Mouse (Mus musculus): ENCODE data around the gene Tns3.

Tns3 gene

GRCm38 (mm10) chr11:8440221-8440620 is 224.1 kb downstream of the Tns3 start:
- DNase-seq (ENCODE audit: low spot score in 2 of 2): no peak

- no peak for DNase-seq (ENCODE audit: low spot score in 2 of 2)
These were observed 225.3 kb downstream of the Tns3 start for GRCm38 (mm10) chr11:8439035-8439434.

- no peak for DNase-seq (ENCODE audit: low spot score in 2 of 2)
These were observed 226.1 kb downstream of the Tns3 start for GRCm38 (mm10) chr11:8438269-8438668.

GRCm38 (mm10) chr11:8435101-8435500 is 229.2 kb downstream of the Tns3 start:
- no peak for DNase-seq (ENCODE audit: low spot score in 2 of 2)

GRCm38 (mm10) chr11:8434366-8434765 is 230.0 kb downstream of the Tns3 start:
- no peak for DNase-seq (ENCODE audit: low spot score in 2 of 2)

GRCm38 (mm10) chr11:8433443-8433842 is 230.9 kb downstream of the Tns3 start:
- DNase-seq (ENCODE audit: low spot score in 2 of 2): no peak

GRCm38 (mm10) chr11:8432941-8433340 is 231.4 kb downstream of the Tns3 start:
- DNase-seq (ENCODE audit: low spot score in 2 of 2): no peak

- no peak for DNase-seq (ENCODE audit: low spot score in 2 of 2)
These were observed 236.7 kb downstream of the Tns3 start for GRCm38 (mm10) chr11:8427660-8428059.

GRCm38 (mm10) chr11:8425226-8425570 is 239.1 kb downstream of the Tns3 start:
- no peak for DNase-seq (ENCODE audit: low spot score in 2 of 2)

GRCm38 (mm10) chr11:8424342-8425225 is 239.8 kb downstream of the Tns3 start:
- peak; percentile 71 to 78 for DNase-seq (ENCODE audit: low spot score in 2 of 2)

GRCm38 (mm10) chr11:8405225-8405899 is 259.0 kb downstream of the Tns3 start:
- DNase-seq (ENCODE audit: low spot score in 2 of 2): peak; percentile 59 to 78

GRCm38 (mm10) chr11:8401328-8401727 is 263.0 kb downstream of the Tns3 start:
- no peak for DNase-seq (ENCODE audit: low spot score in 2 of 2)

GRCm38 (mm10) chr11:8396329-8396728 is 268.0 kb downstream of the Tns3 start:
- no peak for DNase-seq (ENCODE audit: low spot score in 2 of 2)

GRCm38 (mm10) chr11:8391564-8391963 is 272.8 kb downstream of the Tns3 start:
- DNase-seq (ENCODE audit: low spot score in 2 of 2): no peak

GRCm38 (mm10) chr11:8385891-8386405 is 278.4 kb downstream of the Tns3 start:
- DNase-seq (ENCODE audit: low spot score in 2 of 2): no peak

Data from cerebellum, postnatal 4 days (tissue).